Mouse (Mus musculus) layer of hippocampus, adult 6 months (tissue): ENCODE data around the gene Ppp1r1b. TPM values are rescaled to one million over a fixed set of nuclear protein-coding genes. Genes with fewer than 3 reads are reported as not detected.

ENCODE experiments used
- long read RNA-seq, 2 experiments: library from polyadenylated mRNA; unstranded; transcript quantifications; one replicate each; pipeline ENCODE4 v2.0.0; 2019 to 2020
- polyA plus RNA-seq: library from polyadenylated mRNA; unstranded; fragments of <200 nt; fragmentation: Nextera tagmentation; gene quantifications from 2 replicates; pipeline ENCODE4 v1.2.3, GENCODE M21; 2021

Gene Ppp1r1b
- 42.9 and 70.1 TPM in 2 replicates for polyA plus RNA-seq
- long read RNA-seq, experiment 1, transcript Ppp1r1b-201 (7 exons, 2,001 nt) = major isoform, 85 of 95 reads
- long read RNA-seq, experiment 1, partial matches to known transcripts = 2 of 95 reads
- long read RNA-seq, experiment 1, other reads (novel, unspliced or antisense) = 6 of 95 reads
- long read RNA-seq, experiment 2, transcript Ppp1r1b-201 (7 exons, 2,001 nt) = major isoform, 251 of 264 reads
- long read RNA-seq, experiment 2, partial matches to known transcripts = 3 of 264 reads
- long read RNA-seq, experiment 2, other reads (novel, unspliced or antisense) = 8 of 264 reads

DNA sequence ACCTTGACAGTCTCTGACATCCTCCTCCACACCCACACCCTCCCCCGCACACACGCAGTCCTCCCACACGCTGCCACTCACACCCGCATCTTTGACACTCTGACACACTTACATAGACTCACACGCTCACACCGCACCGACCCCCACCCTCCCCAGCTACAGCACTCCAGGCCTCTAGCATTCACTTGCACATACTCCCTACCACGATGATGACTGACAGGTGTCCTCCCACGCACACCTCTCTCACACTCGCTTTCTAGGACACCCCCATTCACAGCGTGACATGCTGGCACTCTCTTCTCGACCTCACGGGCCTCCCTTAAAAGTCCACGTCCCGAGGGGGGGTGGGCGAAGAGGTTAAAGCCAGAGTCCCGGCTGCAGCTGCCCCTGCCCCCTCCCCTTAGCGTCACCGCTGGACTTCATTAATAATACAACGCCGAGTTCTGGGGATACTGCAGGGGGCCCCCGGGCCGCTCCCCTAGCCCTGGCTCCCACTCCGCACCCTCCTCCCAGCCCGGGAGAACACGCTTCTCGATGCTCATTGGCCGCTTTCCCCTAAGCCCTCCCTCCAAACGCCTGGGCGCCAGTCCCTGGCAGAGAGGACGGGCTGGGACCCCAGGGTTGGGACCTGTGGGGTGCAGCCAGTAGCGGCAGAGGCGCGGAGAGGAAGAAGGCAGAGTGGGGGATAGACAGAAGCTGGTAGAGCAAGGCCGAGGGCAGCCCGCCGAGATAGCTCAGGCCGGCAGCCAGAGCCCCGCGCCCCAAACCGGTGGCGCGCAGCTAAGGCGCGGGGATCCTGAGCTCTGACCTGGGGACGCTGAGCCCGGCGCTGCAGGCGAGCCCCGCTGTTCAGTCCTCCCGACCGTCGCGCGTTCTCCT is at the start of gene Ppp1r1b:
Gene Ppp1r1b (plus strand): TSS at position 322 of the 879 bp plus-strand sequence.

GRCm38 (mm10) chr11:98329081-98329959 is 18.9 kb upstream of the Ppp1r1b start, which contains the start of gene Neurod2:
Gene Neurod2 (minus strand): TSS chr11:98329648.

DNA sequence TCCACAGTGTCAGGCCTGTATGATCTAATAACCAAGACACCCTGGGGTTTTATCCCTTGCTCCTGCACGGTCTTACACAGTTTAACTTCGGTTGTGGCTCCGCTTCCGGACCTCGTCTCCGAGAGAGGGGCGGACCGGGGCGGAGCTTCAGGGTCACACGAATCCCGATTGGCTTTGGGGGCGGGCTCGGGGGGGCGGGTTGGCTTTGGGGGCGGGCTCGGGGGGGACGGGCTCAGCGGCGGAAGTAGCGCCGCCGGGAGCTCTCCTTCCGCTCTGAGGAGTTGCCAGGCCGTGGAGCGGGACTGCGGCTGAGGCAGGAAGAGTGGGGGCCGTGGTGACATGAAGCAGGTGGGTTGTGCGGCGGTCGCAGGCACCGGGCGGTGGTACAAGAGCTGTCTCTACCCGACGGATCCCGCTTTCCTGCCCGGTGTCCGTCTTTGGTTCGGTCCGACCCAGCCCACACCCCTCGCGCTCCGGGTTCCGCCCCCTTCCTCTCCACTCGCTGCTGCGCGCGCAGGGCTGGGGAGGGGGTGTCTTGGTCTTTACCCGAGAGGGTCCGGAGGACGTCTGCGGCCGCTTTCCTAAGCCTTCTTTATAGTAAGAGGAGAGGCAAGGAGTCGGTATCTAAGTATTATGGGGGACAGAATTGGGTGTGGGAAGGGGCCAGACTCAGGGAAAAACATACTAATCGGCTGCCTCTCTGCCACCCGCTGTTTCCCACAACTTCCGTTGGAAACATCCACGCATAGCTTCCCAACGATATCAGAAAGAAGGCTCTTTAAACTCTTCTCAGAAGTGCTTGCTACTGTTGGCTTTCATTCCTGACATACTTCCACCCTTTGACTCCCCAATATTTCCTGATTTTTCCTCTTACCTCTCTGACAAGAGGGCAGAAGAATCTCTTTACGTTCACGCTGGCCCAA is 10.2 kb downstream of the Ppp1r1b start, which contains the start of gene Stard3:
Gene Stard3 (plus strand): TSS at position 208 of the 923 bp plus-strand sequence.

GRCm38 (mm10) chr11:98383261-98384030 is 35.2 kb downstream of the Ppp1r1b start, which contains the start of gene Tcap:
Gene Tcap (plus strand): TSS chr11:98383811.

DNA sequence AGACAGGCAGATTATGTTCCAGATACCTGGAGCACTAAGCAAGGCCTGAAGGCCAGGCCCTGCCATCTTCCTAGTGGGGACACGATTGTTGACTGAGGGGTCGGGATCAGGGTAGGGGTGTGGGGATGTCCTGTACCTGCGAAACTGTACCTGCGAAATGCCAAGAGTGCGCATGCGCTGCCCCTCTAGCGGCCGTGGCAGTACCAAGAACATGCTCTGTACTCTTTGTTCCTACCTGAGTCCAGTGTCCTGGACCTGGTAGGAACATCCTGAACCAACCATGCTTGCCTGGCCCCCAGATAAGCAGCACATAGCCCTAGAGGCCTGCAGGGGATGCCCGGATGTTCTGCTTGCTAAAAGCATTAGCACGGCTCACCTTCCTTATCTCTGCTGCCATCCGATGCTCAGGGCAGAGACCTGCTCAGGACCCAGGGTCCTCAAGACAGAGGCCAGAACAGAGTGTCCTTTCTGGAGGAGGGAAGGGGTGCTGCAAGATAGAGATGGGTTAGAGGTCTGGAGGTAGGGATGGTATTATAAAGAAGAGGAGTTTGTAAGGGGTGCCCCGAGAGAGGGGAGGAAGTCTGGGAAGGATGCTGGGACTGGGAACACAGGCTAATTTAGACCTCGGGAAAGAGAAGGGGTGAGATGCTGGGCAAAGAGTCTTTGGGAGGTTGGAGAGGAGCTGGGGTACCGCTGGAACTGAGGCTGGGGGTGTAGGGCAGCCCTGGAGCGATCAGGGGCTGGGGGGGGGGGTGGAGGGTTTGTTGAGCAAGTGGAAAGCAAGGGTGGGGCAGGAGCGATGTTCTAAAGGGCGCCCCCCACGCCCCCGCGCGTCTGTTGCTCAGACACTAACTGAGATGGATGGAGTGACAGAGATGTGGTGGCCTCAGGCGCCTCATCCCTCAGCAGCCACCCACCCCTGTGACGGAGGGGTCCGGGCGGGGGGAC is 37.7 kb downstream of the Ppp1r1b start, which contains the start of gene Pnmt:
Gene Pnmt (plus strand): TSS at position 813 of the 948 bp plus-strand sequence.

DNA sequence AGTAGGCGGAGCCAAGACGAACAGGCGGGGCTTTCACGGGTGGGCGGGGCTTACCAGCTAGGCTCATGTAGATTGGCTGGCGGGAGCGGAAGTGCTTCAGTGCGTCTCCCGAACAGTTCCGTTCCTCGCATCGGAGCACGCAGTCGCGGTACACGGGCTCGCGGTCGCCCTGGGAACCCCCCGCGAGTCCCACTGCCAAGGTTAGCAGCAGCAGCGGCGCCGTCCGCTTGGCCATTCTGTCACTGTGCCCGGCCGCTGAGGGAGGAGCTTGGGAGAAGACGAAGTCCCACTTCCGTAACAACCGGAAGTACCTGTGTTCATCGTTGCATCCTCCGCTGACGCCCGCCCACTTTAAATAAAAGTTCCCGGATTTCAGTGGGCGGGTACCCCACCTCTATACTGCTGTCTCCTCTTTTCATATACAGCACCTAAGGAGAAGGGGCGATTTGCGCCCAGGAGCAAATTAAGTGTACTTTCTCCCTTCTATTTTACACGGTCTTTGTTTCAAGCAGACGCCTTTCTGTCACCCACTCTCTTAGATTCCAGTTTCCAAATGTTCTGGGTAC is 52.0 kb downstream of the Ppp1r1b start, which contains the start of gene Pgap3:
Gene Pgap3 (minus strand): TSS at position 330 of the 566 bp plus-strand sequence.

Other genes starting within 250 kb of the Ppp1r1b start
- 5.7 and 6.6 TPM in 2 replicates for gene Fbxl20, start 198.0 kb upstream of the Ppp1r1b start, polyA plus RNA-seq
- gene Med1, start 155.1 kb upstream of the Ppp1r1b start, polyA plus RNA-seq = 28.3 and 34.2 TPM in 2 replicates
- gene Cdk12, start 145.3 kb upstream of the Ppp1r1b start, polyA plus RNA-seq = 1.9 and 2.0 TPM in 2 replicates
- 12.4 and 14.7 TPM in 2 replicates for gene Neurod2, start 18.8 kb upstream of the Ppp1r1b start, polyA plus RNA-seq
- 37.0 and 39.2 TPM in 2 replicates for gene Stard3, start 10.0 kb downstream of the Ppp1r1b start, polyA plus RNA-seq
- 1.6 and 2.1 TPM in 2 replicates for gene Tcap, start 35.4 kb downstream of the Ppp1r1b start, polyA plus RNA-seq
- gene Pnmt, start 38.0 kb downstream of the Ppp1r1b start, polyA plus RNA-seq = 0.31 and 0.41 TPM in 2 replicates
- 1.9 and 2.3 TPM in 2 replicates for gene Pgap3, start 52.1 kb downstream of the Ppp1r1b start, polyA plus RNA-seq
- gene Erbb2, start 64.1 kb downstream of the Ppp1r1b start, polyA plus RNA-seq = 1.2 and 2.0 TPM in 2 replicates
- 231 and 239 TPM in 2 replicates for gene Mien1, start 90.6 kb downstream of the Ppp1r1b start, polyA plus RNA-seq
- 1.1 and 1.7 TPM in 2 replicates for gene Grb7, start 98.0 kb downstream of the Ppp1r1b start, polyA plus RNA-seq
- gene Ikzf3, start 197.6 kb downstream of the Ppp1r1b start, polyA plus RNA-seq = not detected in 2 replicates
- gene Zpbp2, start 202.7 kb downstream of the Ppp1r1b start, polyA plus RNA-seq = 0.19 TPM in 1 of 2 replicates, not detected in the other
- gene Ormdl3, start 239.0 kb downstream of the Ppp1r1b start, polyA plus RNA-seq = 8.1 and 13.9 TPM in 2 replicates
- not detected in 2 replicates for gene Lrrc3c, start 249.9 kb downstream of the Ppp1r1b start, polyA plus RNA-seq